Mouse (Mus musculus): ENCODE measurements around the gene Hyou1. TPM values are rescaled to one million over a fixed set of nuclear protein-coding genes. Genes with fewer than 3 reads are reported as not detected.
"Not testable (repeated sequence)": the region's sequence is repeated elsewhere in the genome, so short reads cannot be mapped to it uniquely, and the experiment has no call there.

Hyou1 gene
- polyA plus RNA-seq, 1 experiment from 2014 or later = 30.6 TPM

- Histone ChIP-seq H3K9me3 (no peaks in the 10 kb centered on the region), H3K36me3 (peaks cover 38% of the 10 kb centered on the region), H3K4me3 (replicated peaks) (no peak overlapping the region), H3K4me1 (no peaks in the 10 kb centered on the region), H3K9ac (no peak overlapping the region), H3K27me3 (replicated peaks) (no peaks in the 10 kb centered on the region), H3K4me2 (no peak overlapping the region), H3K27ac (no peak overlapping the region)
- 35% methylated on average over 4 of the region's 4 CpGs for WGBS
- ATAC-seq (ENCODE audit: insufficient read depth, low FRiP score, low read depth) = peak; percentile 30
Measured at GRCm38 (mm10) chr9:44391466-44391865, 12.2 kb downstream of the Hyou1 start.

GRCm38 (mm10) chr9:44396684-44397411 lies 17.6 kb downstream of the Hyou1 start, which contains the start of gene Slc37a4:
Gene Slc37a4 (plus strand): TSS chr9:44396852.
- Histone ChIP-seq H3K4me2 (peak within 1 kb of the TSS; percentile 79), H3K36me3 (peaks cover 17% of the 10 kb centered on the region), H3K9me3 (no peaks in the 10 kb centered on the region), H3K9ac (peak within 1 kb of the TSS; percentile 71), H3K27me3 (replicated peaks) (no peaks in the 10 kb centered on the region), H3K4me1 (no peaks in the 10 kb centered on the region), H3K27ac (peak within 1 kb of the TSS; percentile 84), H3K4me3 (replicated peaks) (peak within 1 kb of the TSS; percentile 66)
- ATAC-seq (ENCODE audit: insufficient read depth, low FRiP score, low read depth) = peak; percentile 98
- under 1% methylated on average over 43 of the region's 43 CpGs for WGBS

DNA sequence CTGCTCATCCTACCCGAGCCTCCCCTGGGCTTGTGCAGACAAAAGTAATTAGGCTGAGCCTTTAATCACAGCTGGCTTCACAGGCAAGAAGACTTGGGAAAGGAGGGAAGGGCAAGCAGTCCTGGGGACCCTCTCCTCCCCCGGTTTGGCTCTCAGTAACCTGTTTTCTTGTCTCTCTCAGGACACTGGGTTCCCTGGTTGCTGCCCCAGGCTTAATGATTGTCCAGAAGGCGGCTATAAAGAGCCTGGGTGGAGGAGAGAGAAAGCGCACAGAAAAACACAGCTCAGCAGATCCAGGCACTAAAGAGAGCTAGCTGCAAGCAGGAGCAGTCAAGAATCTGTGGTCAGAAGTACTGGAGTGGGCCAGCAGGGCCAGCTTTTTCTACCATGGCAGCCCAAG lies 18.8 kb downstream of the Hyou1 start:
- H3K4me2 ChIP-seq = peak overlapping the region; percentile 79
- H3K4me1 ChIP-seq = no peaks in the 10 kb centered on the region
- 34% methylated on average over 4 of the region's 4 CpGs for WGBS
- H3K27me3 ChIP-seq (replicated peaks) = no peaks in the 10 kb centered on the region
- no peak for ATAC-seq (ENCODE audit: insufficient read depth, low FRiP score, low read depth)
- H3K9ac ChIP-seq = no peak overlapping the region
- peak overlapping the region; percentile 66 for H3K4me3 ChIP-seq (replicated peaks)
- no peaks in the 10 kb centered on the region for H3K9me3 ChIP-seq
- H3K27ac ChIP-seq = peak overlapping the region; percentile 41
- peaks cover 27% of the 10 kb centered on the region for H3K36me3 ChIP-seq

- H3K36me3 ChIP-seq = peaks cover 31% of the 10 kb centered on the region
- no peaks in the 10 kb centered on the region for H3K9me3 ChIP-seq
- H3K9ac ChIP-seq = no peak overlapping the region
- peak overlapping the region; percentile 66 for H3K4me3 ChIP-seq (replicated peaks)
- no peak for ATAC-seq (ENCODE audit: insufficient read depth, low FRiP score, low read depth)
- 76% methylated on average over 9 of the region's 9 CpGs for WGBS
- H3K4me2 ChIP-seq = peak overlapping the region; percentile 79
- peak overlapping the region; percentile 41; the same call in 1 of the 2 replicates for H3K27ac ChIP-seq
- no peaks in the 10 kb centered on the region for H3K27me3 ChIP-seq (replicated peaks)
- H3K4me1 ChIP-seq = no peaks in the 10 kb centered on the region
Measured at GRCm38 (mm10) chr9:44398551-44398950, 19.3 kb downstream of the Hyou1 start.

- Histone ChIP-seq H3K4me3 (replicated peaks) (0 out of 2 replicates have a peak overlapping the region, but pooled peaks have one; percentile 66), H3K27ac (no peak overlapping the region), H3K36me3 (peaks cover 37% of the 10 kb centered on the region), H3K4me1 (no peaks in the 10 kb centered on the region), H3K27me3 (replicated peaks) (no peaks in the 10 kb centered on the region), H3K4me2 (no peak overlapping the region), H3K9me3 (no peaks in the 10 kb centered on the region), H3K9ac (no peak overlapping the region)
- 75% methylated on average over 13 of the region's 13 CpGs for WGBS
- no peak for ATAC-seq (ENCODE audit: insufficient read depth, low FRiP score, low read depth)
Measured at GRCm38 (mm10) chr9:44399114-44399794, 20.0 kb downstream of the Hyou1 start.

- Histone ChIP-seq H3K4me2 (no peak overlapping the region), H3K4me1 (no peaks in the 10 kb centered on the region), H3K27ac (no peak overlapping the region), H3K27me3 (replicated peaks) (no peaks in the 10 kb centered on the region), H3K4me3 (replicated peaks) (no peak overlapping the region), H3K9me3 (no peaks in the 10 kb centered on the region), H3K9ac (no peak overlapping the region), H3K36me3 (peaks cover 37% of the 10 kb centered on the region)
- 89% methylated on average over 6 of the region's 6 CpGs for WGBS
- ATAC-seq (ENCODE audit: insufficient read depth, low FRiP score, low read depth) = no peak
Measured at GRCm38 (mm10) chr9:44399795-44400114, 20.5 kb downstream of the Hyou1 start.

DNA sequence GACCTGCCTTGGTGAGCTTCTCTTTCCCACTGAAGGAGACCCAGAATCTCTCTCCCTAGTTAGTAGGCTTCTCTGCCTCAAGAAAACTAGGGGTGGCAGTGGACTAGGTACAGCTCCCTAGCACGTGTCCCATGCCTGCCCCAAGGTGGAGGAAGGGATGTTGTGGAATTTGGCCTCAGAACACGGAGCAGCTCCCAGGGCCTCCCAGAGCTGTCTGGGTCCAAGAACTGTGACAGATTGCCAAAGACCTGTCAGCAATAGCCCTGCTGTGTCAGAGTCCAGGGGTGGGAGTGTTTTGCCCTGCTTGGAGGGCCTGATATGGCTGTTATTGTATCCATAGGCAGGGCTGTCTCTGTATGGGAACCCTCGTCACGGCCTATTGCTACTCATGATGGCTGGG lies 21.8 kb downstream of the Hyou1 start:
- ATAC-seq (ENCODE audit: insufficient read depth, low FRiP score, low read depth) = no peak
- 77% methylated on average over 4 of the region's 4 CpGs for WGBS
- H3K27me3 ChIP-seq (replicated peaks) = no peaks in the 10 kb centered on the region

DNA sequence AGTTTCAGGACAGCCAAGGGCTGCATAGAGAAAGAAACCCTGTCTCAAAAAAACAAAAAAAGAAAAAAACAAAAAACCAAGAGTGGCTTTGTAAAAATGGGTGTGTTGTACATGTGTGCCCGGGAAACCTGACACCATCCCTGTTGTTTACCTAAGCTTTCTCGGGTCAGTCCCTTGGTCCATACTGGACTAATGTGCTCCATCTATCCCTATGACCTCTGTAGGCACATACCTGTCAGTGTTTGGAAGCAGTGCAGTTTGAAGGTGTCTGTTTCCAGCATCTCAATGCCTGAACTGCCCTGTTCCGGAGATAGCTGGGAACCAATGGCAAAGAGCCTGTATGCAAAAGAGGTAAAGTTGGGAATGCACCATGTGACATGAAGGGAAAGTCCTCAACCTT lies 25.7 kb downstream of the Hyou1 start:
- Histone ChIP-seq H3K36me3 (peaks cover 48% of the 10 kb centered on the region), H3K27me3 (replicated peaks) (no peaks in the 10 kb centered on the region), H3K4me2 (no peak overlapping the region), H3K9ac (no peak overlapping the region), H3K4me3 (replicated peaks) (no peak overlapping the region), H3K27ac (no peak overlapping the region), H3K4me1 (0 out of 2 replicates have a peak, but pooled peaks cover 3% of the 10 kb centered on the region), H3K9me3 (no peaks in the 10 kb centered on the region)
- WGBS = 50% methylated on average over 3 of the region's 3 CpGs
- ATAC-seq (ENCODE audit: insufficient read depth, low FRiP score, low read depth) = no peak

More for the DNA sequence above, 21.8 kb downstream of the Hyou1 start:
- Histone ChIP-seq H3K36me3 (peaks cover 42% of the 10 kb centered on the region), H3K9me3 (no peaks in the 10 kb centered on the region), H3K4me2 (no peak overlapping the region), H3K27ac (no peak overlapping the region), H3K9ac (no peak overlapping the region), H3K4me3 (replicated peaks) (no peak overlapping the region), H3K4me1 (no peaks in the 10 kb centered on the region)

DNA sequence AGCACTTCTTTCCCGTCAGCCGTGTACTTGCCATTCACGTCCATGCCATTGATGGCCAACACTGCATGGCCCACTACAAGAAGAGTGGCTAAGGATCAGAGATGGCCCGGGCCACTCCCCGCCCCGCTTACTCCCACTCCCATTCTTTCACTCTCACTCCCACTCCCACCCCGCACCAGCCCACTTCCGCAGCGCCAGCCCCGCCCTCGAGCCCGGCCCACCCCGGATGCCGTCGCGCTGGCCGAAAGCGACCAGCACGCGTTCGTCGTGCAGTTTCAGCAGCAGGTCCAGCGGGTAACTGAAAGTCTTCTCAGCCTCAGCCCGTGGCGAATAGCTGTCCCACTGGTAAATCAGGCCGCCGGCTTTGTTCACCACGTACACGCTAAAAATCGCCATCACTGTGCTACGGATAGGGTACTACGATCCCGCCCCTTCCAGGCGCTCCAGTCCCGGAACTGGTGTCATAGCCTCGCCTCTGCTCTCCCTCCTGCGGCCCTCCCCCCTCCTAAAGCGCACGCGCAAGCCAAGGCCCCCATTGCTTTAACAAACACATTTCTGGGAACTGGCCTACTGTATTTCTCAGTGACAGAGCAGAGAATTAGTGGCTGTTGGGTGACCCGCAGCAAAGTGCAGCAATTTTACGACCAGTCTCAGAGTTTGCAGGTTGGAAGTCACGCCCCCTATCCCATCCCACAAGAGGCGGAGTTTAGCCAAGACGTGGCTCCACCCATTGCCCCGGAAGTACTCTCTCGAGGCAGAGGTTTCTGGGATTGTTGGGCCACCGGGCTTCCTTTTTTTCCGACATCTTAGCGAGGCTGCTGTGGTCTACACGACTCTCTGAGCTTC lies 27.8 kb downstream of the Hyou1 start, which contains the start of the genes Rps25 and Trappc4:
TSS of gene Rps25 (plus strand) at position 234 of the 846 bp plus-strand sequence.
TSS of gene Trappc4 (minus strand) at position 695 of the 846 bp plus-strand sequence.
- Histone ChIP-seq H3K27ac (peak within 1 kb of the TSS; percentile 97), H3K4me1 (0 out of 2 replicates have a peak, but pooled peaks cover 3% of the 10 kb centered on the region), H3K9me3 (no peaks in the 10 kb centered on the region), H3K36me3 (peaks cover 44% of the 10 kb centered on the region), H3K4me2 (peak within 1 kb of the TSS; percentile 63), H3K9ac (peak within 1 kb of the TSS; percentile 76), H3K4me3 (replicated peaks) (peak within 1 kb of the TSS; percentile 93), H3K27me3 (replicated peaks) (no peaks in the 10 kb centered on the region)
- WGBS = under 1% methylated on average over 51 of the region's 51 CpGs
- peak; percentile 94 for ATAC-seq (ENCODE audit: insufficient read depth, low FRiP score, low read depth)

- no peaks in the 10 kb centered on the region for H3K27me3 ChIP-seq (replicated peaks)
- H3K4me2 ChIP-seq = peak overlapping the region; percentile 63
- H3K9ac ChIP-seq = peak overlapping the region; percentile 76
- 0 out of 2 replicates have a peak, but pooled peaks cover 3% of the 10 kb centered on the region for H3K4me1 ChIP-seq
- H3K36me3 ChIP-seq = peaks cover 43% of the 10 kb centered on the region
- under 1% methylated on average over 24 of the region's 24 CpGs for WGBS
- no peak for ATAC-seq (ENCODE audit: insufficient read depth, low FRiP score, low read depth)
- H3K4me3 ChIP-seq (replicated peaks) = peak overlapping the region; percentile 93
- H3K9me3 ChIP-seq = no peaks in the 10 kb centered on the region
- peak overlapping the region; percentile 97 for H3K27ac ChIP-seq
Measured at GRCm38 (mm10) chr9:44407752-44408097, 28.4 kb downstream of the Hyou1 start.

- H3K4me1 ChIP-seq; H3K27me3 ChIP-seq (replicated peaks); H3K9ac ChIP-seq; H3K27ac ChIP-seq; H3K9me3 ChIP-seq; ATAC-seq (ENCODE audit: insufficient read depth, low FRiP score, low read depth): not testable (repeated sequence)
- 76% methylated on average over 9 of the region's 9 CpGs for WGBS
- H3K4me2 ChIP-seq = peak overlapping the region; percentile 63
- H3K36me3 ChIP-seq = peaks cover 37% of the 10 kb centered on the region
- H3K4me3 ChIP-seq (replicated peaks) = peak overlapping the region; percentile 93
Measured at GRCm38 (mm10) chr9:44408693-44409092, 29.4 kb downstream of the Hyou1 start.

All from stomach, embryonic 15.5 days (tissue).